Mouse (Mus musculus): ENCODE measurements around the gene Sipa1l2. TPM values are rescaled to one million over a fixed set of nuclear protein-coding genes. Genes with fewer than 3 reads are reported as not detected.

Sipa1l2 gene
- polyA plus RNA-seq, 1 experiment from 2014 or later, result 23.3 TPM

DNA sequence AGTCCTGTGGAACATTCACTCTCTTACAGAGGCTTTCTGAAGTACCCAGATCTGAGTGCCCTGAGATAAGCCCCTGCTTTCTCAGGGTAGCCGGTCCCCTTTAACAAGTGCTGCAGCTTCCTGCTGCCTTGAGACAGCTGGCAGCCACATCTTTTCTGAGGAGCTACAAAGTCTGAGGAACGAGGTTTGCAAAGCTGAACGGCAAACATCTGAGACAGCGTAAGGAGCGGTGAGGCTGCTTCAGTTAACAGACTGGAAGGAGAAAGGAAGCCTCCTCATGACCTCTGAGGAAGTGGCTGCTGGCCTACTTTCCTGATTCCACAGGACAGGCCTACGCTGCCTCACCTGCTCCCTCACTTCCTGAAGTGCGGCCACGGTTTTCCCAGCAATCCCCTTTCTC lies 135.5 kb downstream of the Sipa1l2 start:
- Histone ChIP-seq H3K36me3 (ENCODE audit: control insufficient read depth, insufficient read depth, low read length) (no peaks in the 10 kb centered on the region; the same call in 1 of the 2 replicates), H3K27me3 (ENCODE audit: control insufficient read depth, insufficient read depth, low read length) (no peaks in the 10 kb centered on the region), H3K4me3 (ENCODE audit: low read depth, low read length) (no peak overlapping the region), H3K9ac (ENCODE audit: low read length) (no peak overlapping the region), H3K9me3 (ENCODE audit: control insufficient read depth, low read length) (no peaks in the 10 kb centered on the region), H3K4me2 (ENCODE audit: low read depth, low read length, severe bottlenecking) (no peak overlapping the region), H3K4me1 (replicated peaks; ENCODE audit: control insufficient read depth, insufficient read depth, low read length) (peaks cover 6% of the 10 kb centered on the region; the same call in 1 of the 2 replicates), H3K27ac (ENCODE audit: low read depth, low read length) (no peak overlapping the region)
- no peak for ATAC-seq (replicated peaks; ENCODE audit: low FRiP score)
- WGBS, result 62% methylated on average over 8 of the region's 8 CpGs
- DNase-seq (ENCODE audit: low spot score), result no peak

DNA sequence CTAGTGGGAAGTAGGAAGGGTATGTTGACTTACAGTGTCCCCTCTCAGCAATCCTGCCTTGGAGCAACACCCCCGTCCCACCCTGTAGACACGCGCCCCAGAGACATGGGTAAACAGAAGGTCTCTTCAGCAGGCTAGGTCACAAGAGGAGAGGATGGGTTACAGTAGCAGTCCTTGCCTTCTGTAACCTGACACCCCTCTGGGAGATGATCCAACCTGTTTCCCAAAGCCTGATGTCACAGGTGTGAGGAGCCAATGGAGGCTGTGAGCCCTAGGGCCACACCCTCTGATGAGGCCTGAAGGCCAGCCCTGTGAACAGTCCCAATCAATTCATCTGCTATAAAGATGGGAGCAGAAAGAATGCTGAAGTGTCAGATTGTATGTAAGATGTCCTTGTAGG lies 138.3 kb downstream of the Sipa1l2 start:
- Histone ChIP-seq H3K4me3 (ENCODE audit: low read depth, low read length) (no peak overlapping the region), H3K27ac (ENCODE audit: low read depth, low read length) (no peak overlapping the region), H3K36me3 (ENCODE audit: control insufficient read depth, insufficient read depth, low read length) (no peaks in the 10 kb centered on the region; the same call in 1 of the 2 replicates), H3K9me3 (ENCODE audit: control insufficient read depth, low read length) (no peaks in the 10 kb centered on the region), H3K9ac (ENCODE audit: low read length) (no peak overlapping the region), H3K27me3 (ENCODE audit: control insufficient read depth, insufficient read depth, low read length) (no peaks in the 10 kb centered on the region), H3K4me1 (replicated peaks; ENCODE audit: control insufficient read depth, insufficient read depth, low read length) (peaks cover 8% of the 10 kb centered on the region; the same call in 1 of the 2 replicates), H3K4me2 (ENCODE audit: low read depth, low read length, severe bottlenecking) (no peak overlapping the region)
- ATAC-seq (replicated peaks; ENCODE audit: low FRiP score), result no peak
- DNase-seq (ENCODE audit: low spot score), result no peak
- 75% methylated on average over 3 of the region's 3 CpGs for WGBS

DNA sequence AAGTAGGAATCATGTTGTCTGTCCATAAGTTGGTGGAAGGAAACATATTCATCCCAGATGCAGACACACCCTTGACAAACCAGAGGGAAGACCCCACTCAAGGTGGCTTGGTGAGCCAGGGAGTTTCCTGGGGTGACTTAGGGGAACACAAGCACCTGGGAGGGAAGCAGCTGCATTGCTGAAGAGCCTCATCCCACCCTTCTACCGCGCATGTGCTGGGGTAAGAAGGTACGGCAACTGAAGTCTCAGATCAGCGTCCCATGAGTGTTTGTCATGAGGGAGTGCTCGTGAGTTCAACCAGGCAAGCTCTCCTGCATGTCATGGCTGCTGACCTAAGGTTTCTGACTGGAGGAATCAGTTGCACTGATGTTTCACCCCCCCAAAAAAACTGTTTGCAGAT lies 138.8 kb downstream of the Sipa1l2 start:
- Histone ChIP-seq H3K9ac (ENCODE audit: low read length) (no peak overlapping the region), H3K27me3 (ENCODE audit: control insufficient read depth, insufficient read depth, low read length) (no peaks in the 10 kb centered on the region), H3K4me2 (ENCODE audit: low read depth, low read length, severe bottlenecking) (no peak overlapping the region), H3K36me3 (ENCODE audit: control insufficient read depth, insufficient read depth, low read length) (no peaks in the 10 kb centered on the region; the same call in 1 of the 2 replicates), H3K27ac (ENCODE audit: low read depth, low read length) (no peak overlapping the region), H3K9me3 (ENCODE audit: control insufficient read depth, low read length) (no peaks in the 10 kb centered on the region), H3K4me1 (replicated peaks; ENCODE audit: control insufficient read depth, insufficient read depth, low read length) (peaks cover 8% of the 10 kb centered on the region; the same call in 1 of the 2 replicates), H3K4me3 (ENCODE audit: low read depth, low read length) (no peak overlapping the region)
- 95% methylated on average over 5 of the region's 5 CpGs for WGBS
- ATAC-seq (replicated peaks; ENCODE audit: low FRiP score), result no peak
- no peak for DNase-seq (ENCODE audit: low spot score)

DNA sequence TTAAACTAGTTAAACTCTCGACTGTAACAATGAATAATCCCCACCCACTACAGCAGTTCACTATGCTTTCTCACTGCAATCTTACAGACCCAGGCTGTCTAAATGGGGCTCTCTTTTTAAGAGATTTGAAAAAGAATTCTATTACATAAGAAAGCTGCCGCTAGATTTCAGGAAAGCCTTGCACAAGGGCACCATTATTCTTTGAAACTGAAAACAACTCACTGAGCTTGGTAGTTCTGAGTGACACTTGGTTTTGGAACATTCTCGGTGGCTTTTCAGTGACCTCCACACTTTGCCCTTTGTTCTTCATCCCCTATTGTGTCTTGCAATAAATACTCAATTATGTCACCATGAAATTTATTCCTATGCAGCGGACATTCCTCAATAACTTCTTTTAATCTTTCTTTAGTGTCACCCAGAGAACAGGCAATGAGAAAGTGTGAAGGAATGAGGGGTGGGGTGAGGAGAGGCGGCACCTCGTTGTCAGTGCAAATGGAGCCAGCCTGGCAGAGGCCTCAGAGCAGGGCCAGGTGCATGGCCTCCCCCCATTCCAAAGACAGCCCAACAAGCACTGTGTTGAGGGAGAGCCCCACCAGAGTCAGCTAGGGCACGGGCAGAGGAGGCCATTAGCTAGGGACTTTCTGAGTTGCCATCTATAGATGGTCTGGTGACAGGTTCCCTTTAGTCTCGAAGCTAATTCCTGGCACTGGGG lies 140.5 kb downstream of the Sipa1l2 start:
- Histone ChIP-seq H3K4me1 (replicated peaks; ENCODE audit: control insufficient read depth, insufficient read depth, low read length) (peaks cover 6% of the 10 kb centered on the region; the same call in 1 of the 2 replicates), H3K4me3 (ENCODE audit: low read depth, low read length) (no peak overlapping the region), H3K4me2 (ENCODE audit: low read depth, low read length, severe bottlenecking) (no peak overlapping the region), H3K9me3 (ENCODE audit: control insufficient read depth, low read length) (no peaks in the 10 kb centered on the region), H3K36me3 (ENCODE audit: control insufficient read depth, insufficient read depth, low read length) (no peaks in the 10 kb centered on the region; the same call in 1 of the 2 replicates), H3K27ac (ENCODE audit: low read depth, low read length) (peak overlapping the region; percentile 19; the same call in 1 of the 2 replicates), H3K9ac (ENCODE audit: low read length) (no peak overlapping the region), H3K27me3 (ENCODE audit: control insufficient read depth, insufficient read depth, low read length) (no peaks in the 10 kb centered on the region)
- 31% methylated on average over 8 of the region's 8 CpGs for WGBS
- ATAC-seq (replicated peaks; ENCODE audit: low FRiP score) (peak; percentile 55), DNase-seq (ENCODE audit: low spot score) (no peak)

DNA sequence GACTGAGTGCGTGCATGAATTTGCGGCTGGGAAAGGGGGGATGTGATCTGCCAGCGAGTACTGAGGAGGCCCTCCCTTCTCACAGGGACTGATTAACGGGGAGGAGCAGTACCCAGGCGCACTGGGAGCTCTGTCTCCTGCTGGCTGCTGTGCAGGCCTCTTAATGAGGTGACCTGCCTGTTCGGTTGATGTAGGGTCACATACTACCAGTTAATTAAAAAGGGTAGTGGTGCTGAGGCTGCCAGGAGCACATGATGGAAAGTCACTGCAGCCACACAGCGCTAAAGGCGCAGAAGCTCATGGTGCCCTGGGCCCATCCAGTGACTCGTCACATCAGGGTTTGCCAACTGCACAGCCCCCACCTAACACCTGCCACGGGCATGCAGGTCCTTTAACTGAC lies 145.7 kb downstream of the Sipa1l2 start:
- Histone ChIP-seq H3K4me2 (ENCODE audit: low read depth, low read length, severe bottlenecking) (no peak overlapping the region), H3K27me3 (ENCODE audit: control insufficient read depth, insufficient read depth, low read length) (no peaks in the 10 kb centered on the region), H3K9me3 (ENCODE audit: control insufficient read depth, low read length) (no peaks in the 10 kb centered on the region), H3K36me3 (ENCODE audit: control insufficient read depth, insufficient read depth, low read length) (no peaks in the 10 kb centered on the region), H3K9ac (ENCODE audit: low read length) (no peak overlapping the region), H3K4me1 (replicated peaks; ENCODE audit: control insufficient read depth, insufficient read depth, low read length) (peaks cover 10% of the 10 kb centered on the region; the same call in 1 of the 2 replicates), H3K4me3 (ENCODE audit: low read depth, low read length) (no peak overlapping the region), H3K27ac (ENCODE audit: low read depth, low read length) (no peak overlapping the region)
- ATAC-seq (replicated peaks; ENCODE audit: low FRiP score) (peak; percentile 71; the same call in 1 of the 2 replicates), DNase-seq (ENCODE audit: low spot score) (no peak)
- 41% methylated on average over 10 of the region's 10 CpGs for WGBS

DNA sequence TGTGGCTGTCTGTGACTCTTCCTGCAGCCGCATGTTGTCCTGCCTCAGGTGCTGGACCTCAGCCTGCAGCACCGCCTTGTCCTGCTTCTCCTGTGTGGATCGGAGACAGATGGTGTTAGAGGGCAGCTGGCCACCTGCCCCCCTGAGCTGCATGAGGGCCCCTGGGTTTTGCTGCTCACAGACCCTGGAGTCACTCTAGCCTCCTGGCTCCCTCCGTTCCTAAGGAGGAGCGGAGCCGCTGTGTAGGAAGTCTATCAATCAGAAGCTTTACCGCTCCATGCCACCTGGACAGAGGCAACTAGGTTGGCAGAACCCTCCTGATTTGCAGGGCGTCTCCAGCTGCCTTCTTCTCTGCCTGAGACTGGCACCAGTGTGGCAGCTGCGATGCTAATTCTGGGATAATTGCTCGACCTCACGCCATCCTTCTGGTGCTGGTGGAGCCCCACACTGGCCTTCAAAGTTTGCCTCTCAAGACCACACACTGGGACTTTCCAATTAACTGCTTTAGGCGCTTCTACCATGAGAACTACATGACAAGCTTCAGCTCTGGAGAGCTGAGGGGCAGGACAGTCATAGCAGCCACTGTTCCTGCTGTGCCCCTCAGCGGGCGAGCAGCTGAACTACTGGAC lies 150.3 kb downstream of the Sipa1l2 start:
- Histone ChIP-seq H3K36me3 (ENCODE audit: control insufficient read depth, insufficient read depth, low read length) (no peaks in the 10 kb centered on the region), H3K4me2 (ENCODE audit: low read depth, low read length, severe bottlenecking) (no peak overlapping the region), H3K9me3 (ENCODE audit: control insufficient read depth, low read length) (no peaks in the 10 kb centered on the region), H3K9ac (ENCODE audit: low read length) (no peak overlapping the region), H3K4me3 (ENCODE audit: low read depth, low read length) (no peak overlapping the region), H3K27ac (ENCODE audit: low read depth, low read length) (no peak overlapping the region), H3K4me1 (replicated peaks; ENCODE audit: control insufficient read depth, insufficient read depth, low read length) (peaks cover 7% of the 10 kb centered on the region; the same call in 1 of the 2 replicates), H3K27me3 (ENCODE audit: control insufficient read depth, insufficient read depth, low read length) (no peaks in the 10 kb centered on the region)
- ATAC-seq (replicated peaks; ENCODE audit: low FRiP score) (no peak), DNase-seq (ENCODE audit: low spot score) (no peak)
- 86% methylated on average over 14 of the region's 14 CpGs for WGBS

DNA sequence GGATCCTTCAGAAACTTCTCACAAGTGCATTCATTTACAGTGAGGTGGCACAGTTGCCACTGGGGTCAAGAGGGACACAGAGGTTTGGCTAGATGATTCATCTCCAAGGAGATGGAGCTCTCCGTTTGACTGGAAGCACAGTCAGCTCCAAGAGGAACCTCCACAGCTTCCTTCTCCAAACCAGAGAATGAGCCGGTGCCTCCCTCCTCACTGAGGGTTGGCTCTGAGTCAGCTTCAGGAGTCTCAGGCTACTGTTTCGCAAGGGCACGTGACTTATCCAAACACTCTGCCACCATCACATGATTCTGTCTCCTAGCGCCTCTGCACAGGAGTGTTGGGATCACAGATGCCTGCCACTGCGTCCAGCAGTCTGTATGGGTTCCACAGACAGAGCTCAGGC lies 153.5 kb downstream of the Sipa1l2 start:
- no peaks in the 10 kb centered on the region for H3K27me3 ChIP-seq (ENCODE audit: control insufficient read depth, insufficient read depth, low read length)
- peaks cover 8% of the 10 kb centered on the region; the same call in 1 of the 2 replicates for H3K4me1 ChIP-seq (replicated peaks; ENCODE audit: control insufficient read depth, insufficient read depth, low read length)
- H3K27ac ChIP-seq (ENCODE audit: low read depth, low read length), result no peak overlapping the region
- DNase-seq (ENCODE audit: low spot score) (no peak), ATAC-seq (replicated peaks; ENCODE audit: low FRiP score) (no peak)
- 84% methylated on average over 6 of the region's 6 CpGs for WGBS
- no peak overlapping the region for H3K4me3 ChIP-seq (ENCODE audit: low read depth, low read length)
- H3K4me2 ChIP-seq (ENCODE audit: low read depth, low read length, severe bottlenecking), result no peak overlapping the region
- H3K9me3 ChIP-seq (ENCODE audit: control insufficient read depth, low read length), result no peaks in the 10 kb centered on the region
- no peak overlapping the region for H3K9ac ChIP-seq (ENCODE audit: low read length)
- H3K36me3 ChIP-seq (ENCODE audit: control insufficient read depth, insufficient read depth, low read length), result no peaks in the 10 kb centered on the region

DNA sequence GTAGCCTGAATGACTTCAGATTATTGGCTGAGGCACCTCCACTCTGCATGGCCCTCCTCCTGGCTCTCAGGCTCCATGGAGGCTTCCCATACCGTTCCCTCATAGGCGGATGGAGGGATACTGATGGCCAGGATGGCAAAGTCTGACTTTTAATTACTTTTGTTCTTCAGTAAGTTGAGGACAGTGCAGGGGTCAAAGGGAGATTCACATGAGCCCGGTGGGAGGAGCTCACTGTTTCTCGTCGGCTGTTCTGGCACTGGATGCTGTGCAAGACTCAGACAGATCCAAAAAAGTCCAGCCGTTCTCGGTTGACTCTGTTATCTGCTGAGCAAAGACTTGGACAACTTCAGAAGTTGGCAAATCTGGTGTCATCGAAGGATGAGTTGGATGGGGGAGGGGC lies 155.0 kb downstream of the Sipa1l2 start:
- no peak overlapping the region for H3K4me2 ChIP-seq (ENCODE audit: low read depth, low read length, severe bottlenecking)
- H3K9me3 ChIP-seq (ENCODE audit: control insufficient read depth, low read length), result no peaks in the 10 kb centered on the region
- no peaks in the 10 kb centered on the region for H3K27me3 ChIP-seq (ENCODE audit: control insufficient read depth, insufficient read depth, low read length)
- no peak overlapping the region for H3K27ac ChIP-seq (ENCODE audit: low read depth, low read length)
- no peak for ATAC-seq (replicated peaks; ENCODE audit: low FRiP score)
- WGBS, result 87% methylated on average over 8 of the region's 8 CpGs
- H3K4me3 ChIP-seq (ENCODE audit: low read depth, low read length), result no peak overlapping the region
- H3K36me3 ChIP-seq (ENCODE audit: control insufficient read depth, insufficient read depth, low read length), result no peaks in the 10 kb centered on the region
- H3K4me1 ChIP-seq (replicated peaks; ENCODE audit: control insufficient read depth, insufficient read depth, low read length), result peaks cover 8% of the 10 kb centered on the region; the same call in 1 of the 2 replicates
- no peak for DNase-seq (ENCODE audit: low spot score)
- no peak overlapping the region for H3K9ac ChIP-seq (ENCODE audit: low read length)

Measured in forebrain, embryonic 11.5 days (tissue).